Mouse (Mus musculus) kidney, adult 2 months (tissue): ENCODE results near the gene Cyp2u1. TPM values are rescaled to one million over a fixed set of nuclear protein-coding genes. Genes with fewer than 3 reads are reported as not detected.
A peak's percentile ranks its signal among the peaks of the same experiment; 100 is the strongest.

ENCODE experiments used
- DNase-seq: peaks from one replicate; pipeline ENCODE4 v3.0.0; 2021
- H3K27ac ChIP-seq: fragments of 200-500 bp; 2 replicates; pipeline ENCODE4 v1.5.1; 2012; ENCODE audit warnings: low read depth, low read length, control low read depth, inconsistent platforms; ENCODE audit not compliant: insufficient read depth
- H3K27me3 ChIP-seq: fragments of 200-500 bp; replicated peaks from 2 replicates; pipeline ENCODE4 v1.6.1; 2012; ENCODE audit warnings: mild to moderate bottlenecking, moderate library complexity, low read length, inconsistent platforms; ENCODE audit not compliant: control insufficient read depth, insufficient read depth
- H3K36me3 ChIP-seq: fragments of 200-500 bp; 2 replicates; pipeline ENCODE4 v1.6.1; 2012; ENCODE audit warnings: mild to moderate bottlenecking, moderate library complexity, low read length, inconsistent platforms; ENCODE audit not compliant: control insufficient read depth, insufficient read depth
- H3K4me1 ChIP-seq: fragments of 200-500 bp; 2 replicates; pipeline ENCODE4 v1.6.1; 2011; ENCODE audit warnings: low read length; ENCODE audit not compliant: control insufficient read depth, insufficient read depth
- H3K4me3 ChIP-seq: fragments of 200-500 bp; 2 replicates; pipeline ENCODE4 v1.5.1; 2011; ENCODE audit warnings: mild to moderate bottlenecking, low read depth, low read length, control low read depth; ENCODE audit not compliant: insufficient read depth
- CTCF ChIP-seq: fragments of 200-500 bp; conservative IDR thresholded peaks from 2 replicates; pipeline ENCODE4 v1.5.1; 2011; ENCODE audit warnings: low read depth, mild to moderate bottlenecking, control low read depth, low read length, moderate library complexity, mixed read lengths; ENCODE audit not compliant: insufficient read depth, insufficient read length
- POLR2A ChIP-seq: fragments of 200-500 bp; IDR thresholded peaks from one replicate; pipeline ENCODE4 v1.6.1; 2011; ENCODE audit warnings: low read depth, low read length, control low read depth
- WGBS: fragments of 180-500 bp; shearing (Covaris S2); methylation state at CpG from one replicate; pipeline ENCODE4 v1.1.7; 2018; 5-methylcytosine and 5-hydroxymethylcytosine counted together
- polyA plus RNA-seq: library from polyadenylated mRNA; depleted of rRNA; stranded (reverse); fragments of >200 nt; gene quantifications from 2 replicates; pipeline ENCODE4 v1.2.3, GENCODE M21; 2012; rRNA removed

The Cyp2u1 gene
- polyA plus RNA-seq = 7.8 and 9.4 TPM in 2 replicates

- Histone ChIP-seq H3K4me3 (peak within 1 kb of the TSS; percentile 90), H3K4me1 (no peaks in the 10 kb centered on the region; the same call in 1 of the 2 replicates), H3K27me3 (no peaks in the 10 kb centered on the region), H3K36me3 (no peaks in the 10 kb centered on the region), H3K27ac (peak within 1 kb of the TSS; percentile 58)
- 1% methylated on average over 71 of the region's 71 CpGs for WGBS
- peak; percentile 96 for DNase-seq
- TF ChIP-seq CTCF (no peak), POLR2A (peak; percentile 53)
These were observed at the start of gene Cyp2u1 for GRCm38 (mm10) chr3:131302452-131303319. TSS of gene Cyp2u1 (minus strand) at chr3:131303227.

GRCm38 (mm10) chr3:131350539-131350938 is 47.5 kb upstream of the Cyp2u1 start:
- no peak overlapping the region for H3K27ac ChIP-seq
- H3K36me3 ChIP-seq = no peaks in the 10 kb centered on the region
- 81% methylated on average over 7 of the region's 7 CpGs for WGBS
- peaks cover 6% of the 10 kb centered on the region; the same call in 1 of the 2 replicates for H3K4me1 ChIP-seq
- H3K4me3 ChIP-seq = no peak overlapping the region
- TF ChIP-seq CTCF (no peak), POLR2A (no peak)
- DNase-seq = no peak
- no peaks in the 10 kb centered on the region for H3K27me3 ChIP-seq

DNA sequence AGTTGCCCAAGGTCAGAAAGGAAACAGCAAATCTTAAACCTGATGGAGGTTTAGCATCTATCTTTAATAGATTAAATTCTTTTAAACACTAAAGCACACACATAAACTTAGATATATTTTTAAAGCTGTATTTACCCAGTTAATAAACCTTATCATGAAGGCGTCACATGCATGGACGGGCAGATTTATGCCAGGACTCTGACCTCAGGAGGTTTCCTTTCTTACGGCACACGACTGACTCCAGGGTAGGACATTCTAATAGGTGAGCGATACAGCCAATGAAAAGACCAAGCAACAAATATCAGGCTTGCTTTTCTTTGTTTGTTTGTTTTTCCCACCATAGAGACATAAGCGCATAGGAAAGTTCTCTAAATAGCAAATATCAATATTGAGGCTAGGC is 46.0 kb upstream of the Cyp2u1 start:
- Histone ChIP-seq H3K4me1 (peaks cover 6% of the 10 kb centered on the region; the same call in 1 of the 2 replicates), H3K27ac (peak overlapping the region; percentile 52; the same call in 1 of the 2 replicates), H3K27me3 (no peaks in the 10 kb centered on the region), H3K36me3 (no peaks in the 10 kb centered on the region), H3K4me3 (no peak overlapping the region)
- DNase-seq = peak; percentile 42
- WGBS = 42% methylated on average over 6 of the region's 6 CpGs
- TF ChIP-seq POLR2A (no peak), CTCF (no peak)

- Histone ChIP-seq H3K36me3 (no peaks in the 10 kb centered on the region), H3K4me1 (peaks cover 6% of the 10 kb centered on the region; the same call in 1 of the 2 replicates), H3K4me3 (no peak overlapping the region), H3K27me3 (no peaks in the 10 kb centered on the region), H3K27ac (no peak overlapping the region)
- DNase-seq = no peak
- 42% methylated on average over 3 of the region's 3 CpGs for WGBS
- no peak for TF ChIP-seq CTCF
- no peak for TF ChIP-seq POLR2A
These were observed 45.5 kb upstream of the Cyp2u1 start for GRCm38 (mm10) chr3:131348579-131348950.

GRCm38 (mm10) chr3:131347831-131348578 is 45.0 kb upstream of the Cyp2u1 start:
- H3K27me3 ChIP-seq = no peaks in the 10 kb centered on the region
- no peaks in the 10 kb centered on the region for H3K36me3 ChIP-seq
- no peak overlapping the region for H3K27ac ChIP-seq
- DNase-seq = peak; percentile 67
- WGBS = 36% methylated on average over 6 of the region's 6 CpGs
- TF ChIP-seq POLR2A = no peak
- peak; percentile 87 for TF ChIP-seq CTCF
- H3K4me3 ChIP-seq = no peak overlapping the region
- peaks cover 9% of the 10 kb centered on the region; the same call in 1 of the 2 replicates for H3K4me1 ChIP-seq

GRCm38 (mm10) chr3:131345903-131346302 is 42.9 kb upstream of the Cyp2u1 start:
- Histone ChIP-seq H3K36me3 (no peaks in the 10 kb centered on the region), H3K4me1 (peaks cover 12% of the 10 kb centered on the region; the same call in 1 of the 2 replicates), H3K27ac (no peak overlapping the region), H3K27me3 (no peaks in the 10 kb centered on the region), H3K4me3 (no peak overlapping the region)
- no peak for TF ChIP-seq CTCF
- TF ChIP-seq POLR2A = no peak
- WGBS = 69% methylated on average over 6 of the region's 6 CpGs
- DNase-seq = no peak

DNA sequence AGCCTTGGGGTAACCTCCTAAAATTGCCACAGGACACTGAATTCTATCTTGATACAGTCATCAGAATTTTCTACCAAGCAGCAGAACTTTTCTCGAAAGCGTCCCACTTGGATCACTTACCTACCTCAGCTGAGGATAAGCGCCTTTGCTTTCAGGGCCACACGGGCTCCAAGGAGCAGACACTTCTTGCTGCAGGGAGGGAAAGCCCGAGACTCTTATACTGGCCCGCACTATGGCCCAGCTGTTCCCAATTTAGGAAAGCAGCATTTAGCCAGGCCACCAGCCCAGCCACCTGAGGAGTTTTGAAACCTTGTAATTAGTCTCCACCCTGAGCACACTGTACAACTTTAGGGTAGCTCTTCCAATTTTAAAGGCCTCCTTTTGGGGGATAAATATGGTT is 40.3 kb upstream of the Cyp2u1 start:
- H3K4me1 ChIP-seq = peaks cover 8% of the 10 kb centered on the region; the same call in 1 of the 2 replicates
- DNase-seq = no peak
- H3K36me3 ChIP-seq = no peaks in the 10 kb centered on the region
- 78% methylated on average over 6 of the region's 6 CpGs for WGBS
- TF ChIP-seq CTCF (no peak), POLR2A (no peak)
- no peak overlapping the region for H3K4me3 ChIP-seq
- no peaks in the 10 kb centered on the region for H3K27me3 ChIP-seq
- H3K27ac ChIP-seq = no peak overlapping the region
